Mouse (Mus musculus): ENCODE measurements around the gene Echs1. TPM values are rescaled to one million over a fixed set of nuclear protein-coding genes. Genes with fewer than 3 reads are reported as not detected.

Gene Echs1
- polyA plus RNA-seq, 1 experiment from 2014 or later: 139 TPM

GRCm38 (mm10) chr7:140125278-140126021 lies 9.2 kb upstream of the Echs1 start:
- Histone ChIP-seq H3K9ac (ENCODE audit: low read length) (peak overlapping the region; percentile 89), H3K27me3 (ENCODE audit: control insufficient read depth, insufficient read depth, low read length) (no peaks in the 10 kb centered on the region), H3K27ac (replicated peaks) (peak overlapping the region; percentile 88), H3K9me3 (ENCODE audit: control insufficient read depth, low read length) (no peaks in the 10 kb centered on the region), H3K4me3 (ENCODE audit: low read depth, low read length) (peak overlapping the region; percentile 85), H3K4me1 (replicated peaks; ENCODE audit: control insufficient read depth, insufficient read depth) (peaks cover 3% of the 10 kb centered on the region; the same call in 1 of the 2 replicates), H3K36me3 (ENCODE audit: control insufficient read depth, insufficient read depth, low read length) (no peaks in the 10 kb centered on the region), H3K4me2 (replicated peaks; ENCODE audit: low read depth) (peak overlapping the region; percentile 81)
- DNase-seq (ENCODE audit: low spot score) (peak; percentile 99), ATAC-seq (ENCODE audit: low FRiP score, low TSS enrichment) (peak; percentile 94)
- 2% methylated on average over 39 of the region's 40 CpGs for WGBS
- no peak for TF ChIP-seq EP300 (optimal IDR thresholded peaks at IDR 0.05)

- no peak overlapping the region for H3K4me2 ChIP-seq (replicated peaks; ENCODE audit: low read depth)
- no peaks in the 10 kb centered on the region for H3K27me3 ChIP-seq (ENCODE audit: control insufficient read depth, insufficient read depth, low read length)
- H3K4me3 ChIP-seq (ENCODE audit: low read depth, low read length): no peak overlapping the region
- no peak overlapping the region for H3K9ac ChIP-seq (ENCODE audit: low read length)
- DNase-seq (ENCODE audit: low spot score) (no peak), ATAC-seq (ENCODE audit: low FRiP score, low TSS enrichment) (no peak)
- TF ChIP-seq EP300 (optimal IDR thresholded peaks at IDR 0.05): no peak
- no peak for TF ChIP-seq CTCF (IDR thresholded peaks at IDR 0.05; ENCODE audit: low read depth)
- no peaks in the 10 kb centered on the region for H3K36me3 ChIP-seq (ENCODE audit: control insufficient read depth, insufficient read depth, low read length)
- H3K4me1 ChIP-seq (replicated peaks; ENCODE audit: control insufficient read depth, insufficient read depth): peaks cover 3% of the 10 kb centered on the region; the same call in 1 of the 2 replicates
- H3K27ac ChIP-seq (replicated peaks): no peak overlapping the region
- no peaks in the 10 kb centered on the region for H3K9me3 ChIP-seq (ENCODE audit: control insufficient read depth, low read length)
- WGBS: 77% methylated on average over 1 of the region's 1 CpGs
Observed at GRCm38 (mm10) chr7:140124382-140124781, 8.1 kb upstream of the Echs1 start.

- Histone ChIP-seq H3K4me2 (replicated peaks; ENCODE audit: low read depth) (no peak overlapping the region), H3K36me3 (ENCODE audit: control insufficient read depth, insufficient read depth, low read length) (no peaks in the 10 kb centered on the region), H3K27me3 (ENCODE audit: control insufficient read depth, insufficient read depth, low read length) (no peaks in the 10 kb centered on the region), H3K4me1 (replicated peaks; ENCODE audit: control insufficient read depth, insufficient read depth) (peaks cover 3% of the 10 kb centered on the region; the same call in 1 of the 2 replicates), H3K4me3 (ENCODE audit: low read depth, low read length) (no peak overlapping the region), H3K9ac (ENCODE audit: low read length) (no peak overlapping the region), H3K9me3 (ENCODE audit: control insufficient read depth, low read length) (no peaks in the 10 kb centered on the region), H3K27ac (replicated peaks) (peak overlapping the region; percentile 9; the same call in 1 of the 2 replicates)
- DNase-seq (ENCODE audit: low spot score) (peak; percentile 57), ATAC-seq (ENCODE audit: low FRiP score, low TSS enrichment) (no peak)
- no peak for TF ChIP-seq CTCF (IDR thresholded peaks at IDR 0.05; ENCODE audit: low read depth)
- no peak for TF ChIP-seq EP300 (optimal IDR thresholded peaks at IDR 0.05)
- WGBS: 21% methylated on average over 4 of the region's 4 CpGs
Observed at GRCm38 (mm10) chr7:140122765-140123164, 6.5 kb upstream of the Echs1 start.

GRCm38 (mm10) chr7:140121338-140121910 lies 5.1 kb upstream of the Echs1 start:
- H3K27me3 ChIP-seq (ENCODE audit: control insufficient read depth, insufficient read depth, low read length): no peaks in the 10 kb centered on the region
- ATAC-seq (ENCODE audit: low FRiP score, low TSS enrichment): peak; percentile 81

GRCm38 (mm10) chr7:140120484-140120883 lies 4.2 kb upstream of the Echs1 start:
- Histone ChIP-seq H3K4me3 (ENCODE audit: low read depth, low read length) (no peak overlapping the region), H3K36me3 (ENCODE audit: control insufficient read depth, insufficient read depth, low read length) (no peaks in the 10 kb centered on the region), H3K9me3 (ENCODE audit: control insufficient read depth, low read length) (no peaks in the 10 kb centered on the region), H3K9ac (ENCODE audit: low read length) (no peak overlapping the region), H3K27ac (replicated peaks) (no peak overlapping the region), H3K4me1 (replicated peaks; ENCODE audit: control insufficient read depth, insufficient read depth) (no peaks in the 10 kb centered on the region), H3K4me2 (replicated peaks; ENCODE audit: low read depth) (no peak overlapping the region), H3K27me3 (ENCODE audit: control insufficient read depth, insufficient read depth, low read length) (no peaks in the 10 kb centered on the region)
- no peak for ATAC-seq (ENCODE audit: low FRiP score, low TSS enrichment)
- 83% methylated on average over 2 of the region's 2 CpGs for WGBS
- no peak for DNase-seq (ENCODE audit: low spot score)
- no peak for TF ChIP-seq CTCF (IDR thresholded peaks at IDR 0.05; ENCODE audit: low read depth)
- TF ChIP-seq EP300 (optimal IDR thresholded peaks at IDR 0.05): no peak

More at GRCm38 (mm10) chr7:140121338-140121910, 5.1 kb upstream of the Echs1 start:
- no peaks in the 10 kb centered on the region for H3K9me3 ChIP-seq (ENCODE audit: control insufficient read depth, low read length)
- no peak overlapping the region for H3K4me2 ChIP-seq (replicated peaks; ENCODE audit: low read depth)
- WGBS: 57% methylated on average over 11 of the region's 13 CpGs
- no peaks in the 10 kb centered on the region for H3K4me1 ChIP-seq (replicated peaks; ENCODE audit: control insufficient read depth, insufficient read depth)
- DNase-seq (ENCODE audit: low spot score): peak; percentile 74
- no peak overlapping the region for H3K4me3 ChIP-seq (ENCODE audit: low read depth, low read length)
- H3K36me3 ChIP-seq (ENCODE audit: control insufficient read depth, insufficient read depth, low read length): no peaks in the 10 kb centered on the region
- H3K9ac ChIP-seq (ENCODE audit: low read length): no peak overlapping the region
- TF ChIP-seq EP300 (optimal IDR thresholded peaks at IDR 0.05) (no peak), CTCF (IDR thresholded peaks at IDR 0.05; ENCODE audit: low read depth) (no peak)
- H3K27ac ChIP-seq (replicated peaks): 0 out of 2 replicates have a peak overlapping the region, but pooled peaks have one; percentile 45

Measured in stomach, postnatal 0 days (tissue).